In the genomic region with DNA sequence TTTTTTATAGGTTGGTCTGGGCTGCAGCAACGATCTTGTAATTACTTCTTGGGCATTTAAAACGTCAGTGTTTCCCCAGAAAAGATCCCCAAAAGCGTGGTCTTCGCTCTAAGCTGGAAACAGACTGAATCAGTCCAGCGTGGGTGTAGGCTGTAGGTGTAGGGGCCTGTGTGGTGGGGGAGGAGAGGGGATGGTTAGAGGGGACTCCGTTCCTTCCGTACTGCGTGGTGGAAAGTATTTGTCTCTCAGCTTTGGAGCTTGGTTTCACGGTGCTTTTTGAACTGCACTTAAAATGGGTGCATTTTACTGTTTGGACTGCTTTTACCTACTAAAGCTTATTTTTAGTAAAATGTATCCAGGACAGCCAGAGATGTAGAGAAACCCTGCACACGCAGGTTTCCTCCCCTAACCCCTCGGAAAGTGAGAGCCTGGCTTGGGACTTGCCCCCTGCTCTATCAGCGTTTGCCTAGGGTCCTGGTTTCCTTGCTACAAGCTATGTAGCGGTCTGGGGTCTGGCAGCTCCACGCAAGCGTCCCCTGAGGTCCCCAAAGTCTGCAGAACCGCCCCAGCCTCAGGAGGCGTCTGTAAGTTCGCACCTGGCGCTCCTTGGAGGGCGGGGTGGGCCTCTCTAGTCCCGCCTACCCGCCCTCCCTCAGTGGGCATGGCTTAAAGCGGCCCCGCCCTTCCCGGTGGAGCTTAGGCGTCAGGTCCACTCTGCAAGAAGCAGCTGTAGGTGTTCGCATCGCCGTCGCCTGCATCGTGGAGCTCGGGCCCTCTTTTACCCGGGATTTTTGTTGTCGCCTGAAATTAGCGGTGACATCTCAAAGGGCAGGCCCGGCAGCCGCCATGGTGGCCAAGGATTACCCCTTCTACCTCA, we compare ENCODE assay signal across 8 mouse cellular contexts.
DNase-seq lines count a peak whose midpoint lies in the region; ATAC-seq lines count a peak whose summit lies in the region.

No protein-coding gene starts in this region.

- H3K36me3 ChIP-seq in macrophage (ENCODE audit: inconsistent target) = no peaks in the 10 kb centered on the region

- H3K4me3 ChIP-seq in macrophage (ENCODE audit: inconsistent target) = peak overlapping the region; percentile 64

- 0 out of 2 replicates have a peak overlapping the region, but pooled peaks have one; percentile 8 for H3K27ac ChIP-seq in macrophage

- intact Hi-C loops in gastrocnemius, postnatal 14 days (cut with DNase I; ENCODE audit: low total_unique reads) = loop anchor here (10.0 kb wide), 2 partner anchors 89 to 141 kb away; partner anchors contain the start of gene Fam208a

- H3K79me2 ChIP-seq in macrophage (ENCODE audit: inconsistent target) = peaks cover 43% of the 10 kb centered on the region; the same call in 1 of the 2 replicates

- DNase-seq in adrenal gland, adult 2 months = peak; percentile 91
- DNase-seq in embryo, embryonic 10.5 days (ENCODE audit: low spot score) = peak; percentile 86
- peak; percentile 80 for DNase-seq in gastrocnemius, postnatal 14 days
- peak; percentile 78 to 90 for DNase-seq in left cerebral cortex, adult 8-10 months (ENCODE audit: low spot score in 2 of 2)
- peak; percentile 62 for DNase-seq in retina, postnatal 7 days (ENCODE audit: low read depth, low spot score)
- DNase-seq in thymus, postnatal 4 days = peak; percentile 97

- 8% methylated on average over 37 of the region's 37 CpGs for WGBS in macrophage (ENCODE audit: missing documents)

- ATAC-seq in inflammation-experienced regulatory T-cells, adult 6 months = peak; percentile 80

Comparison
In these comparisons a context has a peak if more than half of its experiments do, and no peak if none do; other contexts are left out.
1. Peak in every context shown above with its lines: DNase-seq, ATAC-seq, H3K4me3 ChIP-seq and H3K27ac ChIP-seq.